Mouse (Mus musculus) lung, postnatal 36 days (tissue): ENCODE data around the gene Strip1.

Experiments used
- DNase-seq: peaks from one replicate; pipeline ENCODE4 v3.0.0; 2022; ENCODE audit warnings: mixed read lengths

Strip1 gene

GRCm38 (mm10) chr3:107586504-107586903, 45.0 kb downstream of the Strip1 start:
- DNase-seq, result no peak

DNA sequence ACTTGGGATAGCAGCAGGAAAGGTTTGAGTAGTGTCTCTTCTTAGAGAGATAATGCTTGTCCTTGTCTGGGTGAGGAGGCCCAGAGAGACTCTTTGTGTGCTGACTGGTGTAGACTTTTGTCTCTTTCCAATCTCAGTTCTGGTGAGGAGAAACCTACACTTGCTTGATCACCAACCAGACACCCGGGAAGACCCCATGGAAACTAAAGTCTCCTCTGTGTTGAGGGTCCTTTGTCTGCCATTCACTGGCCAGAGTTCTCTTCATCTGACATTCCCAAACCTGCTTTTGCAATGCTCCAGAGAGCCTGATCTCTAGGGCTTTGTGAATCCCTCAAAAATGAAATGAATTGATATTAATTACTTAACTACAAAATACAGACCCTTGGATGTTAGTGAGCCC, 47.6 kb downstream of the Strip1 start:
- no peak for DNase-seq

GRCm38 (mm10) chr3:107582875-107583767, 48.4 kb downstream of the Strip1 start:
- DNase-seq, result no peak

DNA sequence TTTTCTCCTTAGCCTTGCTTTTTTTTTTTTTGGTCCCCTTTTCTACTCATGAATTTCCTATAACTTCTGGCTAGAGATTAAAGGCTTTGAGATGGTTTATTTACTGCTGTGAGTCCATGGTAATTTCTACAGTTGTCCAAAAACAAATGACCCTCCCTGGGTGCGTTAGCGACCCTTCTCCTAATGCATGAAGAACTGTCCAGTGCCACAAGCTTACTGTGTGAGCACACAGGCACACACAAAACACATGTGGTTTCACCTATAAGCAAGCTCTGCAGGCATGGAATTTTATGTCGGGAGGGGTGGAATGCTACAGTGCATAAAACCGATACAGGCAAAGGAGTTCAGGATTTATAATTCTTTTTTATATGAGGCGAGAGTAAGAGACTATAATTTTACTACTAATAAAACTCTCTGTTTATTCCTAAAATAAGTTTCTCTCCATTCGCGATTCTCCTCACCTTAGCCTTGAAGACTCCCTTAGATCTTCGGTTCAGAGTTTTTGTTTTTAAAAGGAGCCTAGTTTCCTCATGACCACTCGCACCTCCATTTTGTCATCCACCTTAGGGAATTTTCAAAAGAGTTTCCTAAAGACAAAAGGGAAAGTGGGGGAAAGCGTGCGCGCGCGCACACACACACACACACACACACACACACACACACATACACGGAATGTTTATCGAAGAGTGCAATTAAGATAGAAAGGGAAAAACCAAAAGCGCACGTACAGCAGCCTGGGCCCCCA, 49.2 kb downstream of the Strip1 start:
- DNase-seq, result no peak

GRCm38 (mm10) chr3:107581103-107582010, 50.1 kb downstream of the Strip1 start:
- DNase-seq, result no peak

GRCm38 (mm10) chr3:107579466-107579865, 52.0 kb downstream of the Strip1 start:
- DNase-seq, result peak; percentile 78

DNA sequence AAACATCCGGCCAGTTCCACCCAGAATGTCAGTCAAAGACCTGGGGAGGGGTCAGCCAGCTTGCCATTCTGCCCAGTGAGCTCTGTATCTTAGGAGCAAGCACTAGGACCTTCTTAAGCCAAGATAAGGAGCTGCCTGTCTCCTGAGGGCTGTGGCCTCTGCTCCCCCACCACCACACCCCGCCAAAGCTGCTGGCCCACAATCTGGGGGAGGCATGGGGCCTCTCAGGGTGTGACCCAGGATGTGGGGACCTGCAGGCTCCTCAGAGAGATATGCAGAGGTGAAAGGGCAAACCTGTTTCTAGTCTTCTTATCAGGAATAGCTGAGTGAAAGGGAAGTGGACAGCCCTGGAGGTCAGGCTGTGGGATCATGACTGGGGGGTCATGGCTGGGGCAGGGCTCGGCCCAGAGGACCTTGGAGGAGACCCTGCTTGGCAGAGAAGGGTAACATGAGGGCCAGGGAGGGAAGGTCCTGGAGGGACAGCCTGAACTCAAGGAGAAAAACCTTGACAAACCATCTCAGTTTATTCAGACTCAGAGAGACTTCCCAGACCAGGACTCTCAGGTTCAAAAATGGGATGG, 53.6 kb downstream of the Strip1 start:
- DNase-seq, result no peak

GRCm38 (mm10) chr3:107576807-107577206, 54.7 kb downstream of the Strip1 start:
- no peak for DNase-seq

DNA sequence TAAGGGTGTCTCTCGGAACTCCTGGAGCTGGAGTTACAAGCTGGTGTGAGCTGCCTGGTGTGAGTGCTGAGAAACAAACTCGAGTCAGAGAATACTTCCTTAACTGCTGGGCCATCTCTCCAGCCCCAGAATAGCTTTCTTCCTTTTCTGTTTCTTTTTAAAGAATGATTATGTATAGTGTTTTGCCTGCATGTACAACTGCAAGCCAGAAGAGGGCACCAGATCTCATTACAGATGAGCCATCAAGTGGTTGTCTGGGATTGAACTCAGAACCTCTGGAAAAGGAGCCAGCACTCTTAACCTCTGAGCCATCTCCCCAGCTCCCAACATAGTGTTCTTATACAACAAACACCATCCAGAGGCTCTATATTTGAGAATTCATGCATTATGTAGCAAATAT, 60.3 kb downstream of the Strip1 start:
- peak; percentile 17 for DNase-seq

DNA sequence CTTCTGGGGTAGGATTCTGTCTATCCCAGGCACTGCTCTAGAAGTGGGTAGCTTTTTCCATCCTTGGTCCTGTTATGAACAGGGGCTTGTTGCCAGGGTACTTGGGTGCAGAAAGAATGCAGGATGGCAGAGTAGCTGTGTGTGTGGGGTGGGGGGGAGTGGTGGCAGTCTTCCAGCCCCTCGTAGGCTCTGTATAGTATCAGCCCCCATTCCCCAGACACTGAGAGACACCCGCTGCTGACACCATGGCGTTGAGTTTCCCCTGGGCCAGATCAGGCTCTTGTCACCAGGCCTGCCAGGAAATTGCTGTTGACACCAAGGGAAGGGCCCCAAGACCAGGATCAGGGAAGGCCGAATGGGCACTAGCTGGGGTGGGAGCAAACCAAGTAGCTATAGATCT, 62.8 kb downstream of the Strip1 start:
- DNase-seq, result no peak

DNA sequence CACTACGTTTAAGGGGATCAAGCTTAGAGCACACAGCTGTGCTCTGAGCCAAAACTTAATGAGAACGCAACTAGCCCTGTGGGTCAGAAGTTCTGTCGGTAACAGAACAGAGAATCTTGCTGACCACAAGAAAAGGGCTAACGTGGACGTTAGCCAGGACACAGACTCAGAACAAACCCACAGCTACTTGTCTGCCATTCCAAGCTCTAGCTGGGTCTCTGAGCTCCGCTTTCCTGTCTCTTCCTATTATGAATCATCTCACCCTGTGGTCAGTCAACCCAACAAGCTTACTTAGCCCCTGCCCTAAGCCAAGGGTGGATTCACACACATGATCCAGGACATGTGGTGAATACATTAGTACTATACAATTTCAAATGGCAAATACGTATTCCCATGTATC, 63.7 kb downstream of the Strip1 start:
- DNase-seq, result no peak

- no peak for DNase-seq
These were observed 66.2 kb downstream of the Strip1 start for GRCm38 (mm10) chr3:107565331-107565730.

GRCm38 (mm10) chr3:107563880-107564279, 67.6 kb downstream of the Strip1 start:
- no peak for DNase-seq

GRCm38 (mm10) chr3:107562591-107562990, 68.9 kb downstream of the Strip1 start:
- DNase-seq, result no peak
